ENCODE assay signal across 17 mouse cellular contexts in genomic region chr3:78889326-78889725, GRCm38 (mm10).
"Had no signal": no experiment of that assay in that cellular context is flagged by ENCODE, and none has a peak within 500 bp of the region (broad histone marks: within the 10 kb centered on the region; RNA-seq: fewer than 3 reads in every experiment).

No protein-coding gene starts in this region.

- H3K9me3 ChIP-seq: liver, embryonic 13.5 days; liver, embryonic 15.5 days; lung, embryonic 15.5 days; megakaryocyte, embryonic 14.5 days; midbrain, embryonic 13.5 days; midbrain, embryonic 15.5 days; neural tube, embryonic 12.5 days; stomach, embryonic 15.5 days had no signal

- H3K27ac ChIP-seq: liver, embryonic 13.5 days; liver, embryonic 15.5 days; lung, embryonic 15.5 days; macrophage; midbrain, embryonic 13.5 days; midbrain, embryonic 15.5 days; neural tube, embryonic 12.5 days; stomach, embryonic 15.5 days; stomach, postnatal 0 days had no signal

- H3K9ac ChIP-seq: liver, embryonic 13.5 days; liver, embryonic 15.5 days; liver, postnatal 0 days; lung, embryonic 15.5 days; midbrain, embryonic 13.5 days; midbrain, embryonic 15.5 days; neural tube, embryonic 12.5 days; stomach, embryonic 15.5 days had no signal

- ATAC-seq: liver, postnatal 0 days; midbrain, embryonic 13.5 days; midbrain, embryonic 15.5 days had no signal

- H3K4me1 ChIP-seq: liver, embryonic 13.5 days; liver, embryonic 15.5 days; megakaryocyte, embryonic 14.5 days; midbrain, embryonic 13.5 days; midbrain, embryonic 15.5 days; neural tube, embryonic 12.5 days; stomach, embryonic 15.5 days had no signal

- DNase-seq: liver, embryonic 13.5 days; liver, postnatal 0 days; right cerebral cortex, postnatal 14 days; thymus, adult 2 months; thymus, postnatal 25 days; thymus, postnatal 4 days had no signal

- H3K4me3 ChIP-seq: liver, embryonic 13.5 days; liver, embryonic 15.5 days; lung, embryonic 15.5 days; megakaryocyte, embryonic 14.5 days; midbrain, embryonic 13.5 days; midbrain, embryonic 15.5 days; neural tube, embryonic 12.5 days; stomach, embryonic 15.5 days had no signal

- H3K36me3 ChIP-seq: liver, embryonic 13.5 days; liver, embryonic 15.5 days; lung, embryonic 15.5 days; midbrain, embryonic 13.5 days; midbrain, embryonic 15.5 days; neural tube, embryonic 12.5 days; stomach, embryonic 15.5 days had no signal

- H3K27me3 ChIP-seq: liver, embryonic 13.5 days; liver, embryonic 15.5 days; lung, embryonic 15.5 days; megakaryocyte, embryonic 14.5 days; midbrain, embryonic 13.5 days; midbrain, embryonic 15.5 days; neural tube, embryonic 12.5 days; stomach, embryonic 15.5 days had no signal

- H3K4me2 ChIP-seq: liver, embryonic 11.5 days; liver, embryonic 13.5 days; liver, embryonic 15.5 days; lung, embryonic 15.5 days; midbrain, embryonic 11.5 days; midbrain, embryonic 13.5 days; midbrain, embryonic 15.5 days; neural tube, embryonic 12.5 days; stomach, embryonic 15.5 days had no signal
